20 mouse cellular contexts compared by ENCODE assay signal in genomic region chr12:83100848-83101247, GRCm38 (mm10).
DNase-seq lines count a peak whose midpoint lies in the region; ATAC-seq lines count a peak whose summit lies in the region.
"Had no signal": no experiment of that assay in that cellular context is flagged by ENCODE, and none has a peak within 500 bp of the region (broad histone marks: within the 10 kb centered on the region; RNA-seq: fewer than 3 reads in every experiment).

No protein-coding gene starts in this region.

- no peak for DNase-seq in heart, adult 9 months (ENCODE audit: low spot score in 2 of 2)
- no peak for DNase-seq in adrenal gland, adult 2 months
- DNase-seq: B cell, adult 2 months; cerebellum, adult 11-12 months; cerebellum, adult 9-11 months; left cerebral cortex, postnatal 4 days; right cerebral cortex, postnatal 25 days had no signal

- no peak for ATAC-seq in heart, embryonic 11.5 days (replicated peaks; ENCODE audit: insufficient number of reproducible peaks, low FRiP score, low TSS enrichment)
- ATAC-seq in common myeloid progenitor, adult 5-6 weeks (replicated peaks; ENCODE audit: low read depth, poor library complexity, severe bottlenecking): 0 out of 2 replicates have a peak, but pooled peaks have one; percentile 29
- peak; percentile 50 for ATAC-seq in megakaryocyte-erythroid progenitor cell, adult 5-6 weeks (replicated peaks; ENCODE audit: low FRiP score, low TSS enrichment, poor library complexity, severe bottlenecking)
- ATAC-seq: forebrain, embryonic 15.5 days; hindbrain, embryonic 16.5 days; midbrain, embryonic 15.5 days had no signal

- no peaks in the 10 kb centered on the region for H3K27me3 ChIP-seq in heart, embryonic 11.5 days (ENCODE audit: control insufficient read depth, insufficient read depth, low read length)
- H3K27me3 ChIP-seq: embryonic facial prominence, embryonic 13.5 days; forebrain, embryonic 15.5 days; midbrain, embryonic 15.5 days; stomach, embryonic 15.5 days had no signal

- no peak overlapping the region for H3K4me3 ChIP-seq in heart, embryonic 11.5 days (ENCODE audit: low read depth, low read length)
- no peak overlapping the region for H3K4me3 ChIP-seq in brown adipose tissue, adult 24 weeks (ENCODE audit: insufficient read depth, low read depth, low read length)
- H3K4me3 ChIP-seq: embryonic facial prominence, embryonic 13.5 days; forebrain, embryonic 10.5 days; forebrain, embryonic 15.5 days; midbrain, embryonic 10.5 days; midbrain, embryonic 15.5 days; stomach, embryonic 15.5 days had no signal

- H3K4me1 ChIP-seq in heart, embryonic 11.5 days (ENCODE audit: control insufficient read depth, insufficient read depth, low read length): peaks cover 8% of the 10 kb centered on the region; the same call in 1 of the 2 replicates
- peaks cover 6% of the 10 kb centered on the region; the same call in 1 of the 2 replicates for H3K4me1 ChIP-seq in brown adipose tissue, adult 24 weeks (ENCODE audit: control insufficient read depth, insufficient read depth, insufficient read length, low read length)
- H3K4me1 ChIP-seq: embryonic facial prominence, embryonic 13.5 days; forebrain, embryonic 15.5 days; stomach, embryonic 15.5 days had no signal

- H3K9ac ChIP-seq in heart, embryonic 11.5 days (ENCODE audit: low read depth, low read length): no peak overlapping the region
- H3K9ac ChIP-seq: embryonic facial prominence, embryonic 13.5 days; forebrain, embryonic 15.5 days; liver, embryonic 14.5 days; midbrain, embryonic 15.5 days; stomach, embryonic 15.5 days had no signal

- peak overlapping the region; percentile 31; the same call in 1 of the 2 replicates for H3K27ac ChIP-seq in heart, embryonic 11.5 days (ENCODE audit: low read depth, low read length)
- 0 out of 2 replicates have a peak overlapping the region, but pooled peaks have one; percentile 9 for H3K27ac ChIP-seq in brown adipose tissue, adult 24 weeks (replicated peaks; ENCODE audit: low read depth, low read length)
- H3K27ac ChIP-seq: embryonic facial prominence, embryonic 13.5 days; forebrain, embryonic 10.5 days; forebrain, embryonic 15.5 days; liver, embryonic 14.5 days; macrophage; midbrain, embryonic 10.5 days; midbrain, embryonic 15.5 days; stomach, embryonic 15.5 days had no signal

- 22% methylated on average over 7 of the region's 7 CpGs for WGBS in heart, embryonic 11.5 days (ENCODE audit: insufficient replicate concordance)

- no peak overlapping the region for H3K4me2 ChIP-seq in heart, embryonic 11.5 days
- H3K4me2 ChIP-seq: embryonic facial prominence, embryonic 13.5 days; forebrain, embryonic 15.5 days; midbrain, embryonic 15.5 days; stomach, embryonic 15.5 days had no signal

- no peaks in the 10 kb centered on the region for H3K36me3 ChIP-seq in heart, embryonic 11.5 days (ENCODE audit: control insufficient read depth, insufficient read depth, low read length)
- H3K36me3 ChIP-seq: embryonic facial prominence, embryonic 13.5 days; forebrain, embryonic 10.5 days; forebrain, embryonic 15.5 days; midbrain, embryonic 10.5 days; midbrain, embryonic 15.5 days; stomach, embryonic 15.5 days had no signal

- H3K9me3 ChIP-seq in heart, embryonic 11.5 days (replicated peaks; ENCODE audit: control insufficient read depth, low read length): no peaks in the 10 kb centered on the region
- H3K9me3 ChIP-seq: embryonic facial prominence, embryonic 13.5 days; forebrain, embryonic 10.5 days; forebrain, embryonic 15.5 days; midbrain, embryonic 10.5 days; midbrain, embryonic 15.5 days; stomach, embryonic 15.5 days had no signal
